Mouse (Mus musculus): ENCODE measurements at regions not wholly inside any gene's neighbourhood (a gene's known extent, or its start where the extent isn't known, plus 50 kb on each side); places are given as distances from the start of the nearest gene placed in this dataset.

- H3K27ac ChIP-seq = peak overlapping the region; percentile 99
- peak overlapping the region; percentile 53 for H3K4me2 ChIP-seq
- no peak for ATAC-seq (ENCODE audit: low FRiP score)
- peaks cover 11% of the 10 kb centered on the region for H3K36me3 ChIP-seq (replicated peaks)
- no peaks in the 10 kb centered on the region for H3K27me3 ChIP-seq
- peak overlapping the region; percentile 76 for H3K4me3 ChIP-seq (replicated peaks)
- no peaks in the 10 kb centered on the region for H3K9me3 ChIP-seq
- peaks cover 39% of the 10 kb centered on the region for H3K4me1 ChIP-seq
- 18% methylated on average over 5 of the region's 5 CpGs for whole genome bisulfite sequencing
- H3K9ac ChIP-seq = peak overlapping the region; percentile 97
Observed at GRCm38 (mm10) chr9:41582711-41583236, 421.3 kb upstream of the Ubash3b start.

- Histone ChIP-seq H3K9ac (peak overlapping the region; percentile 97), H3K4me3 (replicated peaks) (peak overlapping the region; percentile 76), H3K4me1 (peaks cover 37% of the 10 kb centered on the region), H3K9me3 (no peaks in the 10 kb centered on the region), H3K36me3 (replicated peaks) (peaks cover 6% of the 10 kb centered on the region), H3K27me3 (no peaks in the 10 kb centered on the region), H3K4me2 (peak overlapping the region; percentile 53), H3K27ac (peak overlapping the region; percentile 99)
- 3% methylated on average over 8 of the region's 8 CpGs for WGBS
- no peak for ATAC-seq (ENCODE audit: low FRiP score)
Observed at GRCm38 (mm10) chr9:41582171-41582570, 420.7 kb upstream of the Ubash3b start.

GRCm38 (mm10) chr9:41581741-41582140 lies 420.2 kb upstream of the Ubash3b start:
- Histone ChIP-seq H3K36me3 (replicated peaks) (peaks cover 3% of the 10 kb centered on the region), H3K9ac (peak overlapping the region; percentile 97), H3K4me1 (peaks cover 37% of the 10 kb centered on the region), H3K27me3 (no peaks in the 10 kb centered on the region), H3K9me3 (no peaks in the 10 kb centered on the region), H3K27ac (peak overlapping the region; percentile 99), H3K4me2 (peak overlapping the region; percentile 53), H3K4me3 (replicated peaks) (peak overlapping the region; percentile 76)
- WGBS = 1% methylated on average over 9 of the region's 9 CpGs
- ATAC-seq (ENCODE audit: low FRiP score) = no peak

- peak overlapping the region; percentile 53 for H3K4me2 ChIP-seq
- 1% methylated on average over 14 of the region's 14 CpGs for WGBS
- no peaks in the 10 kb centered on the region for H3K36me3 ChIP-seq (replicated peaks)
- no peaks in the 10 kb centered on the region for H3K27me3 ChIP-seq
- no peaks in the 10 kb centered on the region for H3K9me3 ChIP-seq
- H3K27ac ChIP-seq = peak overlapping the region; percentile 99
- 0 out of 2 replicates have a peak, but pooled peaks have one; percentile 21 for ATAC-seq (ENCODE audit: low FRiP score)
- H3K4me1 ChIP-seq = peaks cover 37% of the 10 kb centered on the region
- peak overlapping the region; percentile 76 for H3K4me3 ChIP-seq (replicated peaks)
- H3K9ac ChIP-seq = peak overlapping the region; percentile 97
Observed at GRCm38 (mm10) chr9:41581152-41581551, 419.7 kb upstream of the Ubash3b start.

- WGBS = under 1% methylated on average over 12 of the region's 13 CpGs
- Histone ChIP-seq H3K4me1 (peaks cover 38% of the 10 kb centered on the region), H3K27me3 (no peaks in the 10 kb centered on the region), H3K9ac (peak overlapping the region; percentile 97), H3K27ac (peak overlapping the region; percentile 99), H3K4me3 (replicated peaks) (peak overlapping the region; percentile 76), H3K4me2 (peak overlapping the region; percentile 53), H3K9me3 (no peaks in the 10 kb centered on the region), H3K36me3 (replicated peaks) (no peaks in the 10 kb centered on the region)
- ATAC-seq (ENCODE audit: low FRiP score) = peak; percentile 66
Observed at GRCm38 (mm10) chr9:41580611-41581041, 419.1 kb upstream of the Ubash3b start.

- H3K27ac ChIP-seq = peak overlapping the region; percentile 99
- peak overlapping the region; percentile 76 for H3K4me3 ChIP-seq (replicated peaks)
- H3K4me1 ChIP-seq = peaks cover 40% of the 10 kb centered on the region
- peak overlapping the region; percentile 97 for H3K9ac ChIP-seq
- H3K27me3 ChIP-seq = no peaks in the 10 kb centered on the region
- no peaks in the 10 kb centered on the region for H3K36me3 ChIP-seq (replicated peaks)
- no peaks in the 10 kb centered on the region for H3K9me3 ChIP-seq
- H3K4me2 ChIP-seq = peak overlapping the region; percentile 53
- ATAC-seq (ENCODE audit: low FRiP score) = peak; percentile 13; the same call in 1 of the 2 replicates
- 0% methylated on average over 4 of the region's 4 CpGs for WGBS
Observed at GRCm38 (mm10) chr9:41580067-41580466, 418.6 kb upstream of the Ubash3b start.

GRCm38 (mm10) chr9:41579107-41580014 lies 417.9 kb upstream of the Ubash3b start:
- Histone ChIP-seq H3K4me2 (peak overlapping the region; percentile 53), H3K27me3 (no peaks in the 10 kb centered on the region), H3K36me3 (replicated peaks) (no peaks in the 10 kb centered on the region), H3K4me1 (peaks cover 47% of the 10 kb centered on the region), H3K9ac (peak overlapping the region; percentile 97), H3K9me3 (no peaks in the 10 kb centered on the region), H3K27ac (peak overlapping the region; percentile 99), H3K4me3 (replicated peaks) (peak overlapping the region; percentile 76)
- peak; percentile 73 for ATAC-seq (ENCODE audit: low FRiP score)
- WGBS = 26% methylated on average over 13 of the region's 13 CpGs

GRCm38 (mm10) chr9:41578221-41579106 lies 417.0 kb upstream of the Ubash3b start:
- H3K9ac ChIP-seq = peak overlapping the region; percentile 97
- H3K27ac ChIP-seq = peak overlapping the region; percentile 99
- H3K9me3 ChIP-seq = no peaks in the 10 kb centered on the region
- no peak for ATAC-seq (ENCODE audit: low FRiP score)
- peak overlapping the region; percentile 76 for H3K4me3 ChIP-seq (replicated peaks)
- H3K27me3 ChIP-seq = no peaks in the 10 kb centered on the region
- peak overlapping the region; percentile 53 for H3K4me2 ChIP-seq
- peaks cover 47% of the 10 kb centered on the region for H3K4me1 ChIP-seq
- WGBS = 47% methylated on average over 14 of the region's 14 CpGs
- no peaks in the 10 kb centered on the region for H3K36me3 ChIP-seq (replicated peaks)

- Histone ChIP-seq H3K27me3 (no peaks in the 10 kb centered on the region), H3K9me3 (no peaks in the 10 kb centered on the region), H3K4me2 (peak overlapping the region; percentile 53; the same call in 1 of the 2 replicates), H3K4me3 (replicated peaks) (no peak overlapping the region), H3K4me1 (peaks cover 47% of the 10 kb centered on the region), H3K27ac (peak overlapping the region; percentile 99; the same call in 1 of the 2 replicates), H3K36me3 (replicated peaks) (no peaks in the 10 kb centered on the region), H3K9ac (no peak overlapping the region)
- no peak for ATAC-seq (ENCODE audit: low FRiP score)
- WGBS = 56% methylated on average over 1 of the region's 1 CpGs
Observed at GRCm38 (mm10) chr9:41577760-41578159, 416.3 kb upstream of the Ubash3b start.

GRCm38 (mm10) chr9:41575826-41576225 lies 414.3 kb upstream of the Ubash3b start:
- no peak for ATAC-seq (ENCODE audit: low FRiP score)
- peak overlapping the region; percentile 0; the same call in 1 of the 2 replicates for H3K4me2 ChIP-seq
- peaks cover 47% of the 10 kb centered on the region for H3K4me1 ChIP-seq
- no peaks in the 10 kb centered on the region for H3K27me3 ChIP-seq
- 12% methylated on average over 5 of the region's 5 CpGs for WGBS
- H3K9me3 ChIP-seq = no peaks in the 10 kb centered on the region
- H3K27ac ChIP-seq = peak overlapping the region; percentile 54
- H3K9ac ChIP-seq = no peak overlapping the region
- no peak overlapping the region for H3K4me3 ChIP-seq (replicated peaks)
- H3K36me3 ChIP-seq (replicated peaks) = no peaks in the 10 kb centered on the region

GRCm38 (mm10) chr9:41570262-41570661 lies 408.8 kb upstream of the Ubash3b start:
- H3K4me2 ChIP-seq = no peak overlapping the region
- no peak for ATAC-seq (ENCODE audit: low FRiP score)
- H3K27me3 ChIP-seq = no peaks in the 10 kb centered on the region
- no peak overlapping the region for H3K27ac ChIP-seq
- peaks cover 9% of the 10 kb centered on the region; the same call in 1 of the 2 replicates for H3K4me1 ChIP-seq
- no peak overlapping the region for H3K4me3 ChIP-seq (replicated peaks)
- H3K36me3 ChIP-seq (replicated peaks) = no peaks in the 10 kb centered on the region
- 90% methylated on average over 4 of the region's 4 CpGs for WGBS
- H3K9me3 ChIP-seq = no peaks in the 10 kb centered on the region
- no peak overlapping the region for H3K9ac ChIP-seq

- 80% methylated on average over 5 of the region's 5 CpGs for WGBS
- Histone ChIP-seq H3K27me3 (no peaks in the 10 kb centered on the region), H3K4me3 (replicated peaks) (no peak overlapping the region), H3K9me3 (no peaks in the 10 kb centered on the region), H3K4me2 (no peak overlapping the region), H3K9ac (no peak overlapping the region), H3K27ac (no peak overlapping the region), H3K36me3 (replicated peaks) (no peaks in the 10 kb centered on the region; the same call in 1 of the 2 replicates), H3K4me1 (peaks cover 5% of the 10 kb centered on the region; the same call in 1 of the 2 replicates)
- no peak for ATAC-seq (ENCODE audit: low FRiP score)
Observed at GRCm38 (mm10) chr9:41566496-41566895, 405.0 kb upstream of the Ubash3b start.

All from forebrain, embryonic 12.5 days (tissue).